Mouse (Mus musculus) cerebellum, adult 2 months (tissue): ENCODE measurements around the gene Kat2b.

Source experiments
- CTCF ChIP-seq: fragments of 200-500 bp; IDR thresholded peaks from 2 replicates; pipeline ENCODE4 v1.5.1; 2011; ENCODE audit warnings: low read depth, mild to moderate bottlenecking, control low read depth, low read length, moderate library complexity, borderline replicate concordance; ENCODE audit not compliant: insufficient read depth
- POLR2A ChIP-seq: fragments of 200-500 bp; IDR thresholded peaks from 2 replicates; pipeline ENCODE4 v1.6.1; 2011; ENCODE audit warnings: low read length, control low read depth, borderline replicate concordance; ENCODE audit not compliant: insufficient read depth

GRCm38 (mm10) chr17:53578249-53578648 is 11.6 kb downstream of the Kat2b start:
- no peak for TF ChIP-seq CTCF
- TF ChIP-seq POLR2A, result no peak
